Mouse (Mus musculus): ENCODE measurements around the gene Nr2c2. TPM values are rescaled to one million over a fixed set of nuclear protein-coding genes. Genes with fewer than 3 reads are reported as not detected.
"Not testable (repeated sequence)": the region's sequence is repeated elsewhere in the genome, so short reads cannot be mapped to it uniquely, and the experiment has no call there.

Nr2c2 gene
- 10 to 100 TPM; 20.4 to 24.0 TPM for total RNA-seq (2021)
- long read RNA-seq, experiment 1, partial matches to known transcripts = 0 of 4 reads
- long read RNA-seq, experiment 1, other reads (novel, unspliced or antisense) = 4 of 4 reads
- long read RNA-seq, experiment 2, full-length matches to known transcripts = 3 of 10 reads
- long read RNA-seq, experiment 2, partial matches to known transcripts = 0 of 10 reads
- long read RNA-seq, experiment 2, other reads (novel, unspliced or antisense) = 7 of 10 reads

DNA sequence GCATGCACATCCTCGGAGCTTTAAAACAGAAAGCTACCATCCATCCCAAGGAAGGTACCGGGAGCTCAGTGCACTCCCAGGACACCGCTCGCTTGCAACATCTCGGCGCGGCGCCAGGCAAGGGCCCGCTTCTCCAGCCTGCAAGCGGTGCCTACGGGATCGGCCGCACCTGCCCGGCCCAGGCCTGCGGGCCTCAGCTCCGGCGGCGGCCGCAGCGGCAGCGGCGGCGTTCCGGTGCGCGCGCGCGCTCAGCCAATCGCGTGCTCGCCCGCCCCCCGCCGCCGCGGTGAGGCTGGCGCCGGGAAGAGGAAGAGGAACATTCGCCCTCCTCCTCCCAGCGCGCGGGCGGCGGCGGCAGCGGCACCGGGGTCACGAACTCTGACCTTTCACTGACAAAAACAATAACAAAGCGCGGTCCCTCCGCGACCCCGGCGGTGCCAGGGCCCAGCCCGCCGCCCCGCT is at the start of gene Nr2c2:
Gene Nr2c2 (plus strand): TSS at position 261 of the 462 bp plus-strand sequence.
- DNase-seq = peak; percentile 89
- intact Hi-C loops (cut with DNase I; ENCODE audit: low total_unique reads) = no loop called here

DNA sequence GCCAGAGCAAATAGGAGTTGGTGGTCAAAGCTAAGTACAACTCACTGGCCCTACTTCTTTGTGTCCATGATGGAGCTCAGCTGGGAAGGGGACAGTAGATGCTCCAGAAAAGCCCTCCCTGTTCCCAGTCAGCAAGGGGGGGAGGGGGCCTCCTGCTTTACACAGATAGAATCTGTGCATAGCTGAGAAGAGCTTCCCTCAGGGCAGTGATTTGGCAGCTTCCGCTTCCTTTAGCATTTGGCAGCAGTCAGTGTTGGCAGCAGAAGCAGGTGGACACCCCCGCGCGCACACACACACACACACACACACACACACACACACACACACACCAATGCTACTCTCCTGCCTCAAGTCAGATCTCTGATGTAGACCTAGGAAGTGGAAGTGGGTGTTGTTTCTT is 49.1 kb upstream of the Nr2c2 start:
- no peak for DNase-seq
- intact Hi-C loops (cut with DNase I; ENCODE audit: low total_unique reads) = no loop called here

DNA sequence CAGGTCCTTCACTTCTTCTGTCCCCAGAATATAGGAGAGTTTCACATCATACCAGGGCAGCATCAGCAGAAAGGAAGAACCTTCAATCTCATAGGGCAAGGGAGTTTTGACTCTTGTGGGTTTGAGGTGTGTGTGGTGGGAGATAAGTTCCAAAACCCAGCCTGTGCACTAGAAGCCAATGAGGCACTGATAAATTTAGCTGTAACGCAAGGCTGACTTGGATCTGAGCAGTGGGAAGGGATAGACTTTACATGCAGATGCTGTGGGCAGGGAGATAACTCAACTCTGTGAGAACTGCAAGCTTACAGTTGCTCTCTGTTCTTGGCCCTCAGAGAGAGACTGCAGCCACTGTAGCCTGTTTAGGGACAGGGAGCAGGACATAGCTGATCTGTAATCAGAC is 48.3 kb upstream of the Nr2c2 start:
- intact Hi-C loops (cut with DNase I; ENCODE audit: low total_unique reads) = no loop called here
- DNase-seq = no peak

DNA sequence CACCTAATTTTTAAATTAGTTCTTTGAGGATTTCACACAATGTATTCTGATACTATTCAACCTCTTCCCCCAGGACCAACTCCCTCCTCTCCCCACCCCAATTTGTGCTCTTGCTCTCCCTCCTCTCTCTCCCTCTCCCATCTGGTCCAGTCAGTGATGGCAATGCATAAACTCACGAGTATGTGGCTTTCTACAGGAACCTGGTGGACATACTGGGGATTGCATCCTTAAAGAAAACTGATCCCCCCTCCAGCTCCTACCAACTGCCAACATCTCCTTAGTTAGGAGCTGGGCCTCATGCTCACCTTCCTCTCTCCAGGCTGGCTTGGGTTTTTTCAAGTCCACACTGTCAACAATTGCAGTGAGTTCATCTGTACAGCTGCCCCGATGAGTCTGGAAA is 33.4 kb upstream of the Nr2c2 start:
- no peak for DNase-seq
- intact Hi-C loops (cut with DNase I; ENCODE audit: low total_unique reads) = no loop called here

DNA sequence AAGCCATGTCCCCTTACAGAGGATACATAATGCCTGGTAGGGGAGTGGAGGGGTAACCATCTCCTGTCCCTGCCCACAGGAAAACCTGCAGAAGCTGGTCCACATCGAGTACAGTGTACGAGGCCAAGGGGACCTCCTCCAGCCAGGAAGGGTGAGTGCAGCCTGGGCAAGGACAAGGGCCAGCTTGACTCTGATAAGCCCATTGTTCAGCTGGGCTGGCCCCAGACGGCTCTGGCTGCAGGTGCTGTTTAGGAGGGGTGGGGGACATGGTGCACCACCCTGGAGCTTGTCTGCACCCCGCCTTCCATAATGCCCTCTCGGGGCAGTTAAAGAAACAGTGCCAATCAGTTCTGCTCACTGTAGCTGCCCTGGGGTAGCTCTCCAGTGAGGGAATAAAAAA is 29.5 kb upstream of the Nr2c2 start:
- DNase-seq = no peak
- intact Hi-C loops (cut with DNase I; ENCODE audit: low total_unique reads) = loop anchor here (10.0 kb wide), 1 partner anchor 287 kb away; no protein-coding TSS in a partner anchor

DNA sequence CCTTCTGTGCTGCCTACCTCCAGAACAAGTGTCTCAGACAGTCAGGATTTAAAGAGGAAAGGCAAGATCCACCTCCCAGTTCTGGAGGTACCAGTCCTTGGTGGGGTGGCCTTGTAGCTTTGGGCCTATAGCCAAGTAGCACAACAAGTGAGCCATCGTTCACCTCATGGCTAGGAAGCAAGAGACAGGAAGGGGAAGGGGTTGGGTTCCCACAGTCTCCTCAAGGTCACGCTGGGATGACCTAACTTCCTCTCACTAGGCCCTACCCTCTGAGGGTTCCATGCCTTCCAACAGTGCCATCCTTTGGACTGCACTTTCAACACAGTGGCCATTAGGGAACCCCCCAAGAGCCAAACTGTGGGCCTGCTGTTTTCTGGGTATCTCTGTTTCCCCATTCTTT is 27.7 kb upstream of the Nr2c2 start:
- intact Hi-C loops (cut with DNase I; ENCODE audit: low total_unique reads) = loop anchor here (10.0 kb wide), 1 partner anchor 289 kb away; no protein-coding TSS in a partner anchor

DNA sequence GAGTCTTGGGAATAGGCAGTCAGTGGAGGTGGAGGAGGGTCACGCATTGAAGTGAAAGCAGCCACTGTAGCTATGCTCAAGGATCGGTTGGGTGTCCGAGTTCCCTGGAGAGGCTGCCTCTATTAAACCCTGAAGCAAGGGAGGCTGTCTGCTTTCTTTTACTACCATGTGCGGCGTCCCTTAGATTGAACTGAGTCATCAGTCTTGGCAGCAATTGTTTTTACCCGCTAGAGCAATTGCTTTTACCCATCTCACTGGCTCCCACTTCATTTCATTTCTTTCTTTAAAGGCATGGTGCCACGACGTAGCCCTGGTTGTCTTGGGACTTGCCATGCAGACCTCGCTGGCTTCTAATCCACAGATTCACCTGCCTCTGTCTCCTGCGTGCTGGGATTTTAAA is 27.1 kb upstream of the Nr2c2 start:
- intact Hi-C loops (cut with DNase I; ENCODE audit: low total_unique reads) = loop anchor here (10.0 kb wide), 1 partner anchor 289 kb away; no protein-coding TSS in a partner anchor
- DNase-seq = no peak

More for the DNA sequence above, 27.7 kb upstream of the Nr2c2 start:
- DNase-seq = no peak

DNA sequence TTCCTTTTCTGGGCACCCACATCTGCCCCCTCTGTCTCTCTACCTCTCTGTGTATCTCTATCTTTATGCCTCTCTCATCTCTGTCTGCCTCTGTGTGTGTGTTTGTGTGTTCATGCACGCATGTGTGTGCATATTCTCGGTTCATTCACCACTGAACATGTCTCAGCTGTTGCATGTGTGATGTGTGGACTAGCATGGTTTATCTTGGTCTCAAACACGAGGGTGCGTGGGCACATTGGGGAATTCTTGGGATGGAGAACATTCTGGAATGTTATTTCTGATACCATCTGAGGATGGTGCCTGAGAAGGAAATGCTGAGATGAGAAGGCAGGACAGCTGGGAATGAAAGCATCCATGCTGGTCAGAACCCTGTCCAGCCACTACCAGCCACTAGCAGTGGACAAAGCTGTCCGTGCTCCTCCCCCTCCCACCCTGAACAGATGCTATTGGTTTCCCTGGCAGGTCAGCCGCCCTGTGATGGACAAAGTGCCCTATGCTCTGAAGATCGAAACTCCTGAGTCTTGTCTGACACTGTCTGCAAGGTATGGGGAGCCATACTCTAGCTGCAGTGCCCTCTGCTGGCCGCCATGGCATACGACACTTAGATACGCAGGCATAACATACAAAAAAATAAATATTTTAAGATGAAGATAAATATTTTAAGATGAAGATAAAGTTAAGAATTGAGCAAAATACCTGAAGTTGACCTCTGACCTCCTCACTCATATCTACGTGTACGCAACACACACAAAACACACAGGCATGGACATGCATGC is 25.3 kb upstream of the Nr2c2 start:
- peak; percentile 57 for DNase-seq
- intact Hi-C loops (cut with DNase I; ENCODE audit: low total_unique reads) = loop anchor here (2.0 to 10.0 kb wide), 2 partner anchors 165 to 291 kb away; no protein-coding TSS in a partner anchor

DNA sequence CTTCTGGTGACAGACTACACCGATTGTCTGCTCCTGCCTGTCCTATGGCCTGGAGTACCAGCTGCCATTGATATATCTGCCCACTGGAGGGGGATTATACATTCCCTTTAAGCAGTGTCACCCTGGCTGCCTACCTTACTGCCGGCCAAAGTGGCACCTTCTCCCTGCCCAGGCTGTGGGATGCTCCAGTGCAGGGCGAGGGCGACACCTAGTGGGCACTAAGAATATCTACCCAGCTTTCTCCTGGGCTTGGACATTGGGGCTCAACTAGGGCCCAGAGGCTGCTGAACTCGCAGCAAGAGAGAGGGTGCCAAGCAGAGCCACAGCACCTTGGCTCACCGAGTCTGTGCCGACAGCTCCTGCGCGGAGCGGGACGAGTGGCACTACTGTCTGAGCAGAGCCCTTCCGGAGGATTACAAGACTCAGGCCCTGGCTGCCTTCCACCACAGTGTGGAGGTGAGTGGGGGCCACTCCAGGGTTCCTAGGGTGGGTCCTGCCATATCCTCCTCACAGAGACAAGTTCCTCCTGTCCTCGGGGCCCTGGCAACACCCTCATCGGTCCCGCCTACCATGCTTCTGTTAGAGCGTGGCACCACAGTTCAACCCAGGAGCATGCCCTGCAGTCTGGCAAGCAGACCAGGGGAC is 23.9 kb upstream of the Nr2c2 start:
- peak; percentile 79 for DNase-seq
- intact Hi-C loops (cut with DNase I; ENCODE audit: low total_unique reads) = loop anchor here (2.0 to 10.0 kb wide), 2 partner anchors 166 to 292 kb away; no protein-coding TSS in a partner anchor

DNA sequence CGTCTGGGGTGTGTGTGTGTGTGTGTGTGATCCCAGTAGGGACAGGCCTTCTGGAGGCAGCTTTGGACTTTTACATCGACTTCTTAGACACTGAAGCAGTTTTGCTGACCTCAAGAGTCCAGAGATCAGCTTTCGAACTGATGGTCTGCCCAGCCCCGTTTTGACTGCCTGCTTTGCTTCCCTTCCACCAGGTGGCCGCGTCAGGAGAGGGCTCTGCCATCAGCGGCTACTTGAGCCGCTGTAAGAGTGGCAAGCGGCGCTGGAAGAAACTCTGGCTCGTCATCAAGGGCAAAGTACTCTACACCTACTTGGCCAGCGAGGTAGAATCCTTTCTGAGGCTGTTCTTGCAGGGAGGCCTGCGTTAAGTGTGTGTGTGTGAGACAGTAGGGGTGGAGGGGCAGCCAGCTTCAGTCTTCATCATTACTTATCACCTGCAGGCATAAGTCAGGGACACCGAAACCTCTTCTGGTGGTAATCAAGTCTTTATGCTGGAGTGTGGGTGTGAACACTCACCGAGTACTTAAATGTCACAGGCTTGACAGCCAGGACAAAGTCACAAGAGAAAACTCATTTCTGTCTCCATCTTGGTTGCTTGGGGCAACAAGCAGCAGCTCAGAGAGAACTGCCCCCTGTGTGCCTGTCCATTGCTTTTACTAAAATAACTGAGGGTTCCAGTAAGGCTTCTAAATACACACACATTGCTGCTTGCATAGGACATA is 19.9 kb upstream of the Nr2c2 start:
- DNase-seq = peak; percentile 47

DNA sequence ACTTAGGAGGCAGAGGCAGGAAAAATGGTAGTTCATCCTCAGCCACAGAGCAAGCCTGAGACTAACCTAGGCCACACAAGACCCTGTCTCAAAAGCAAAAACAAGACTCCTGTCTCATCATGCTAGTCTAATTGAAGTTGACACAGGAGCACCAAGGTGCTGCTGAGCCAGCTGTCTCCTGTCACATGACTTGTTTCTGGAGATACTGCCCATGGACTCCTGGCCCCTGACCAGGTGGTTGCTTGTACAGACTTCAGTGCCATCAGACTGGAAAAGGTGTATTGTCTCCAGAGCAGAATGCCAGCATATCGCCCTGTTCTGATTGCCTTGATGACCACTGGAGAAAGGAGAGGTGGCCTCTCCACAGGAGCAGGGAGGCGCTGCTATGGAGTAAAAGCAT is 10.5 kb upstream of the Nr2c2 start:
- DNase-seq = no peak
- intact Hi-C loops (cut with DNase I; ENCODE audit: low total_unique reads) = no loop called here

More for the DNA sequence above, 19.9 kb upstream of the Nr2c2 start:
- intact Hi-C loops (cut with DNase I; ENCODE audit: low total_unique reads) = no loop called here

DNA sequence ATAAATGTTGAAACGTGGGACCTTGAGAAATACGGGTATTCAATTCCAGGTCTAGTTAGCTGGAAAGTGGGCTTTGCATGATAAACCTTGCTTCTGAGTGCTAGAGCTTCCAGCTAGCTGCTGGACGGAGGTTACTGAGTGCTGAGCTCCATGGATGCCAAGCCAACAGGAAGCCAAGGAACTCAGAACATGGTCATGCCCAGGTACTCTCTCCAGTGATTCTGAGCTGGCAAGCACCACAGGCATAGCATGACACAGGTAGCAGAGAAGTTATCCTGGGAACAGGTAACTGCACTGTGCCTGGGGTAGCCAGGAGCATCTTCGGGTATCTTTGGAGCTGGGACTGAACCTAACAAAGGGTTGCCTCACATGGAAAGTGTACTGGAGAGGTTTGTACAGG is 8.4 kb upstream of the Nr2c2 start:
- no peak for DNase-seq
- intact Hi-C loops (cut with DNase I; ENCODE audit: low total_unique reads) = no loop called here

DNA sequence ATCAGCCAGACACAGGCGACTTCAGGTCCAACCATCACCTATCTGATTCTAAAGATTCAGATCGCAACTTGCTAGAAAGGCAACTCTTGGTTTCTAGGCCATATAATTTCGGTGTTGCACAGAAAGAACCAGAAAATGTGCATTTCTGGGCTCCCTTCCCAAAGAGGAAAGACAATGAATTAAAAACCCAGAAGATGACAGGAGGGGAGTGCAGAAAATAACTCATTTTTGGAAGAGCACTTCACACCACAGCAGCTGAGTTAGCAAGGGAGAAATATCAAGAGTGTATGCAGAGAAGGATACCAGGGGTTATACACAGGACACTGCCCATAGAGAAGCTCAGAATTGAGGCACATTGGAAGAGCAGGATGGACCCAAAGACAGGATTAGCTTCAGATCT is 6.3 kb upstream of the Nr2c2 start:
- no peak for DNase-seq
- intact Hi-C loops (cut with DNase I; ENCODE audit: low total_unique reads) = no loop called here

DNA sequence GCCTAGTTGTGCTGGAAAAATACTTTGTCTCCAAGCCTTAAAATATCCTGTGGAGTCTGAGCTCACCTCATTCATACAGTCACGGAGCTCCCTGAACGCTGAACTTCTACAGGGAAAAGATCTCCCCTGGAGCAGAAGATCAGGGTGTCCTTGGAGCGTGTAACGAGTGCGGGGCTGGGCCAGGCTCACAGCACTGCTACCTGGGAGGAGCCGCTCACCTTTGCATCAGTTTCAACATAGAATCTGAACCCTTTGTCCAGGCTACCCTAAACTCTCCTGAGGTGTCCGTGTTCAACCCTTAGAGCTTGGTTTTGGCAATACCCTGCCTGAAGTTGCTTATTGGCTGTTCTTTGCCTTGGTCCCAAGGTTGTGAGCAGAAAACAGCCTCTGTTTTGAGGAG is 2.0 kb upstream of the Nr2c2 start:
- intact Hi-C loops (cut with DNase I; ENCODE audit: low total_unique reads); DNase-seq: not testable (repeated sequence)

DNA sequence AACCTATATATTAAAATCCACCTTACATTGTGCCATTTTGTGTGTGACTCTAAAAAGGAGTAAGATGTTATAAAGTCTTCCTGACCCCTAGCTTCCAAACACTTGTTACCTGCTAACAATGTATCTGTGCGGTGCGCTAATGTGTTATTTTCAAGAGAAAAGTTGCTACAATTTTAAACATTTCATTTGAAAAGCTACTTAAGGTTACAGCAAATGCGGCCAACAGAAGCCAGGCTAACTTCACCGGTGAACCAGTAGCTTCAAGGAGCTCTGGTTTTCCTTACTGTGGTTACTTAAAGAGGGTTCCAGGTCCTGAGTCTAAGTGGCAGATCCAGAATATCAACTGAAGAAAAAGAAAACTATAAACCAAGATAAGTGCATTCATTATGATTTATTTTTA is 1.2 kb upstream of the Nr2c2 start:
- intact Hi-C loops (cut with DNase I; ENCODE audit: low total_unique reads) = no loop called here
- no peak for DNase-seq

DNA sequence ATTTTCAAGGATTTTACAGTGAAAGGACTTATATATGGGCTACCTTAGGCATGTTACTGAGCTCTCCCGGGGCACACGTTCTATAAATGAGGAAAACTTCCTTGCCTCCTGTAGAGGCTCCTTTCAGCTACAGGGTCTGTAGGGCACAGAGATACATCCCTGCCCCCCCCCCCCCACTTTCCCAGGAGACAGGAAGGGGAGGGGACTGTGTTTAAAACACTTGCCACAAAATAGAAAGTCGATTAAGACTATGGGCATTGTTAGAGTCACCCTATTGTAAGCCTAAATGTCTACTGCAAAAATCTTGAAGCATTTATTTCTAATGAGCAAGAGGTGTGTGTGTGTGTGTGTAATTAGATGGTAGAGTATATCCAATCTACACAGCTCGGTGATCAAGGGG is 693 bp upstream of the Nr2c2 start:
- DNase-seq = no peak
- intact Hi-C loops (cut with DNase I; ENCODE audit: low total_unique reads) = no loop called here

DNA sequence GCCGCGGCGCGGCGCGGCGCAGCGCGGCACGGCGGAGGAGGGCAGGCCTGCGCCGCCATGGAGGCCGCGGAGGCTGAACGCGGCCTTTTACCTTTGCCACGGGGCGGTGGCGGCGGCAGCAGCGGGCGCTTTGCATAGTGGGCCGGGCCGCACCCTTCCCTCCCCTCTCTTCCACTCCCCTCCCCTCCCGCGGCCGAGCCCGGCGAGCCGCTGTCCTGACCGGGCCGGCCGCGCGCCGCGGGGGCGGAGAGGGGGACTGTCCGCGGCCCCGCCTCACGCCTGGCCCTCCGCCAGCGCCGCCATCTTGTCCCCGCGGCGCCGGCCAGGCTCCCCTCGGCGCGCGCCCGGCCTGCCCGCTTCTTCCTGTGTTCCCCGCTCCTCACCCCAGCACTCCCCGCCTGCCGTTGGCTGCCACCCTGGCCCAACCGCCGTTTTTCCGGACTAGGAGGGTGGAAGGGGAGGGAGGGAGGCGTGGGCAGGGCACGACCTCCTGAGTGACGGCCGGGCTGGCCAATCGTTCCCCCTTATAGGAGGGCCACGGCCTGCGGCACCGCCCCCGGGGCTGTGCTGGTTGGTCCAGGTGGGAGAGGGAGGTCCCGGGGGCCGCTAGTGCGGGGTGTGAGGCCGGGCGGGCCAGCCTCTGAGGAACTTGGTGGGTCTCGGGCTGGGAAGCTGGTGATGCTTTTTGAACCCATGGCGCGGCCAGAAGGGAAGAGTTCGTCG is 738 bp downstream of the Nr2c2 start:
- peak; percentile 100 for DNase-seq
- intact Hi-C loops (cut with DNase I; ENCODE audit: low total_unique reads) = no loop called here

DNA sequence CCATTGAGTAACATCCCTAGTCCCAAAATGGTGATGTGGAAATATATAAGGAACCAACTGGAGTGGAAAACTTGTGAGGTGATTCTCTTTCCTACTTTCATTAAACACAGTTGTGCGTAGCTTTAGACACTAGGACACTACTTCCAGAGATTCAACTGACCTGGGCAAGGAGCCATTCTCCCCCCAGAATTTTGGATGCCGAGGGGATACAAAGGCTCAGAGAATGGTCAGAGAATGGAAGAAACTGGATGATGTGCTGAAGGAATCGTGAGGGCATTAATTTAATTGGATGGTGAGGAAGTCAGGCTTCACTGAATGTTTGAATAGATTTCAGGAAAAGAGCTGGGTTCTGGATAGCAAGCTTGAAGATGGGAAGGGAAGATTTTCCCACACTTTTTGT is 1.5 kb downstream of the Nr2c2 start:
- intact Hi-C loops (cut with DNase I; ENCODE audit: low total_unique reads) = no loop called here
- DNase-seq = no peak

DNA sequence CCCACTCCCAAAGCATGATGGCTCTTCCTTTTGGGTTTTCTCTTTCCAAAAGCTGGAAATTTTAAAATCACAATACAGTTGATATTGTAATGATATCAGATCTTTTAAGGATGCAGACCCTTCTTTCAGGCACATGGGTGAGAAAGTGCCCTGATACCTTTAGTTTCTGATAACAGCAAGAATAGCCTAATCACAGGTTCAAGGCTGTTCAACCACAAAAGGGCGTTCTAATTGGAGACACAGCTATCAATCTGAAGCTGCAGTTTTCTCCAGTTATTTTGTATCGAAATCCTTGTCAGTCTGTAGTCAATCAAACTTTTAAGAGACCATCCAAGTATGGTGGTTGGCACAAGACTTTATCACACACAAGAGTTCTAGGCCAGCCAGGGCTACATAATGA is 2.7 kb downstream of the Nr2c2 start:
- intact Hi-C loops (cut with DNase I; ENCODE audit: low total_unique reads) = no loop called here
- no peak for DNase-seq

Measured in gastrocnemius, postnatal 14 days (tissue).